Mouse (Mus musculus): ENCODE measurements around the gene Pccb.

Pccb gene

GRCm38 (mm10) chr9:100984381-100985310 is 50.1 kb downstream of the Pccb start:
- no peak for DNase-seq

- DNase-seq, result no peak
Measured at GRCm38 (mm10) chr9:100982786-100983185, 51.9 kb downstream of the Pccb start.

GRCm38 (mm10) chr9:100979260-100979659 is 55.4 kb downstream of the Pccb start:
- peak; percentile 5 for DNase-seq

- DNase-seq, result no peak
Measured at GRCm38 (mm10) chr9:100978666-100979065, 56.0 kb downstream of the Pccb start.

DNA sequence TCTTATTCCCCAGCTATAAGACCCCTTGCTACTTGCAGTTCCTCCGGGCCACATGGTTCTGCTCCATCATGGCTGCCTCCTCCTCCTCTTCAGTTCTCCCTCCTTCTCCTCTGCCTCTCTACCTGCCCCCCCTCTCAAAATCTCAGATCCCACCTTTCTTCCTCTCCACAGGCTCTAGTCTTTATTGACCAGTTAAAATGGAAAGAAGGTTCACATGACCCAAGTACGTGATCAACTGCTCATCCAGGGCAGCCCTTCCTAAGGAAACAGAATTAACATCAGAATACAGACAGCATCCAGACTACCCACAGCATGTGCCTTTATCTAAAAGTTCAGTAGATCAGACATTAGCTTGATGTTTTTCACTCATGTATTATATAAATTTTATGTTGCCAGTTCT is 65.2 kb downstream of the Pccb start:
- no peak for DNase-seq

DNA sequence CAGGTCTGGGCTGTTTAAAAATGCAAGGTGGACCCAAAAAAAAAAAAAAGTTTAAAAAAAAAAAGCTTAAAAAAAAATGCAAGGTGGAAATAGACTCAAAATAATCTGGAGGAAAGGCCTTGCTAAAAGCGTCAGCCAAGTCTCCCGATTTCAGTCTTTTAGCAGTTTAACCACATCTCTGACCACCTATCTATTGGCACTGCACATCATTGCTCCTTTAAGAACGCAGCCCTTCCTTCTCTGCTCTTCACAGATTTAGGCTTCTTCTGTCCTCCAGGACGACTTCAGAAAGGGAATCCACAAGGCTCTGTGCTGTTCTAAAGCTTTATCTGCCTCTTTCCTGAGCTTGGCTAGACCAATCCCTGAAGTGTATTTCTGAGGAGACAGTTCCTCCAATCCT is 70.6 kb downstream of the Pccb start:
- DNase-seq, result no peak

DNA sequence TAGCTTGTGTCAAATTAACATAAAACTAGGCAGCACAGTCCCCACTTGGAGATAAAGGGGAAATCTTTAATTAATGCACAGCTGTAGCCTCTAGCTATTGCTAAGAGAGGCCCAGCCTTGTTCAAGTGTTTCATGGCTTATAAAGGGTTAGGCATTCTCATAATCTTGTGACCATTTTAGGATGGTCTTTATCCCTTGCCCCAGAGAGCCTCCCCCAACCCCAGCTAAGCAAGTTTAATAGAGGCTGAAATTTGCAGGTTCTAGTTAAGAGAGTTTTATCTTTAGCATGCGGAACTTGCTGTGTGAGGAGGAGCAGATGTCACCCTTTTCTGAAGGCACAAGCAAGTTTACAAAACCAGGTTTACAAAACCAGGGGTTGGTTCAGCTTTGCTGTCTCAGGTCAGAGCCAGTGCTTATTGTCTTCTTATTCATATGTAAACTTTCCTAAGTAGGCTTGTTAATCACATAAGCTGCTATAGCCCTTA is 71.2 kb downstream of the Pccb start:
- DNase-seq, result no peak

DNA sequence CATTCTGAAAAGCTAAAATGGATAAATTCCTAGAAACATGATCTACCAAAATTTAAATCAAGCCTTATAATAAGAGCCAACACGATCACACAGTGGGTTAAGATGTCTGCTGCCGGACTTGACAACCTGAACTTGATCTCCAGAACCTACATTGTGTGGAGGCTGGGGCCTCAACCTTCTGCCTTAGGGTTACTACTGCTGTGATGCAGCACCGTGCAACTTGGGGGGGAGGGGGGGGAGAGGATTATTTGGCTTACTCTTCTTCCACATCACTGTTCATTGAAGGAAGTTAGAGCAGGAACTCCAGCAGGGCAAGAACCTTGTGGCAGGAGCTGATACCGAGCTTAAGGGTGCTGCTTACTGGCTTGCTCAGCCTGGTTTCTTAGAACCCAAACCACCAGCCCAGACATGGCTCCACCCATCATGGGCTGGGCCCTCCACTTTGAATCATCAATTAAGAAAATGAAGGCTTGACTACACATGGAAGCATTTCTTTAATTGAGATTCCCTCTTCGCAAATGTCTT is 71.7 kb downstream of the Pccb start:
- no peak for DNase-seq

GRCm38 (mm10) chr9:100951481-100951880 is 83.2 kb downstream of the Pccb start:
- peak; percentile 14 for DNase-seq

GRCm38 (mm10) chr9:100944677-100945365 is 89.9 kb downstream of the Pccb start:
- DNase-seq, result no peak

DNA sequence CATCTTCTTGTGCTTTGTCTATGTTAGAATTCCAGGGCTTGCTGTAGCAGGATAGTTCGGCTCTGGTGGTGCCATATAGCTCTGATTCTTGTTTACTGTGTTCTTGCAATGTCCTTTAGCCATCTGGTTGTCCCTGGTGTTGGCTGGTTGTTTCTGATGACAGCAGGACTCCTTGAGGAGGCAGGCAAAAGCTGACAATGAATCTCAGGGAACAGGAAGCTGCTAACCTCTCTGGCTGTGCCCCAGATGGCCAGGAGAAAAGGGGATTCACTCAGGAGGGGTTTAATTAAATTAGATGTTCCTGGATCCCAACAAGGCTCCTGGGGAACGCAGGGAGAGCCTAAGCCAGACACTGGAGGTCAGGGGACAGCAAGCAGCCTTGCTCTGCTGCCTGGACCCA is 92.7 kb downstream of the Pccb start:
- DNase-seq, result no peak

Data from kidney, adult 18-20 months (tissue).